Mouse (Mus musculus): ENCODE results near the gene Ccnd3.
A peak's percentile ranks its signal among the peaks of the same experiment; 100 is the strongest.

Ccnd3 gene

DNA sequence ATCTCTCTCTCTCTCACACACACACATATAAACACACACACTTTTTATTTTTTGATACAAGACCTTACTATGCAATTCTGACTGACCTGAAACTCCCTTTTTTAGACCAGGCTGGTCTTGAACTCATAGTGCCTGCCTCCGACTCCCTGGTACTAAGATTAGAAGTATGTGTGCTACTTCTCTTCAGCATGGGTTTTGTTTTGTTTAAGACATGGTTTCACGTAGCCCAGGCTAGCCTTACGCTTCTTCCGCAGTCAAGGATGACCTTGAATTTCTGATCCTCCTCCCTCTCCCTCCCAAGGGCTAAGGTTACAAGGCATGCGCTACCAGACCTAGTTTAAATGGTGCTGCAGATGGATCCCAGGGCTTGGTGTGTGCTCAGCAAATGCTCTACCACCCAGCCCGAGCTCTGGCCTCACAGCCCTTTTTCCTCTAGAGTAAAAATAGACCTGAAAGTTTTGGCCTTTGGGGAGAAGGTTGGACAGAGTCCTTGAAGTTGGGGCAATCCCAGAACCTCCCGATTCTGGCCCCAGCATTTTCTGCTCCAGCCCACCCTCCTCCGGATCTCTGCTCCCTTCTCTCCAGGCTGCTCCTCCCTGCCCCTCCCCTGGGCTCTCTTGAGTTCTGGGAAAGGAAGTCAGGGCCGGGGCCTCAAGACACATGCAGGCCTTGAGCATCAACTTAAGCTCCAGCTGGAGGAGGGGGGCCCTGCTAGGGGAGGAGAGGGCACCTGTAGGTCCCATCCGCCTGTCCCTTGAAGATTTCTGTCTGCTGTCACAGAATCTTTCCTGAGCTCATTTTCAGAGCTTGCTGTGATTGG lies 8.3 kb downstream of the Ccnd3 start:
- peak; percentile 25 for DNase-seq (ENCODE audit: low read depth, low spot score)

GRCm38 (mm10) chr17:47515180-47515844 lies 10.5 kb downstream of the Ccnd3 start:
- peak; percentile 46 for DNase-seq (ENCODE audit: low read depth, low spot score)

GRCm38 (mm10) chr17:47516232-47516631 lies 11.4 kb downstream of the Ccnd3 start:
- DNase-seq (ENCODE audit: low read depth, low spot score): peak; percentile 62

GRCm38 (mm10) chr17:47518205-47518604 lies 13.4 kb downstream of the Ccnd3 start:
- no peak for DNase-seq (ENCODE audit: low read depth, low spot score)

DNA sequence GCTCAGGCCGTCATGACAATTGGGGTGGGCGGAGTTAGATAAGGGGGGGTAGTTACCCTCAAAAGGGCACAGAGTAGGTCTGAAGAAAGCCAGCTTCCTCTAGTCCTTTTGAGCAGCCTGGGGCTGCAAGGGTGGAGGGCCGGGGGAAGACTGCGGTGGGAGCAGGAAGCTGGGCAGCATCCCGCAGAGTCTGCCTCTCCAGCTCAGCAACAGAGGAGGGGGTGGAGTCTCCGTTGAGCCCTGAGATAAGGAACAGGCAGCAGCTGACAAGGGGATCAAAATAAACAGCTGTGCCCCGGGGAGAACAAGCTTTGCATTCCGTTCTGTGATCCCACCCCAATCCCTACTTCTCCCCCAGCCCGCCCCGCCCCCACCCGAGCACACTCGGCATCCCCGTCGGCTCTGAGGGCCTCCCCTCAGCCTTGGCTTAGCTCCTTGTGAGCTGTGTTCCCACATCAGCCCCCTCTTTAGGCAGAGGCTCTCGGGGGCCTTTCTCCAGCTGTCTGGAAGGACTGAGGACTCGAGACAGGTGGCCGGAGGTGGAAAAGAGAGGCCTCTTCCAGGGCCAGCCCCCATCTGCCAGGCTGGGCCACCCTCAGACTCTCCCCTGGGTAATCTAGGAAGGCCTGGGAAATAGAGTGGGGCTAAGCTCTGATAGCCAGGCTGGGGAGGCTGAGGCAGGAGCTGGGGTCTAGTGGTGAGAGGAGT lies 16.9 kb downstream of the Ccnd3 start:
- DNase-seq (ENCODE audit: low read depth, low spot score): peak; percentile 91

- no peak for DNase-seq (ENCODE audit: low read depth, low spot score)
These were observed 17.7 kb downstream of the Ccnd3 start for GRCm38 (mm10) chr17:47522536-47522935.

- no peak for DNase-seq (ENCODE audit: low read depth, low spot score)
These were observed 18.4 kb downstream of the Ccnd3 start for GRCm38 (mm10) chr17:47523211-47523682.

GRCm38 (mm10) chr17:47524055-47524454 lies 19.2 kb downstream of the Ccnd3 start:
- DNase-seq (ENCODE audit: low read depth, low spot score): peak; percentile 45

GRCm38 (mm10) chr17:47524991-47525390 lies 20.1 kb downstream of the Ccnd3 start:
- DNase-seq (ENCODE audit: low read depth, low spot score): no peak

- no peak for DNase-seq (ENCODE audit: low read depth, low spot score)
These were observed 22.1 kb downstream of the Ccnd3 start for GRCm38 (mm10) chr17:47526856-47527520.

DNA sequence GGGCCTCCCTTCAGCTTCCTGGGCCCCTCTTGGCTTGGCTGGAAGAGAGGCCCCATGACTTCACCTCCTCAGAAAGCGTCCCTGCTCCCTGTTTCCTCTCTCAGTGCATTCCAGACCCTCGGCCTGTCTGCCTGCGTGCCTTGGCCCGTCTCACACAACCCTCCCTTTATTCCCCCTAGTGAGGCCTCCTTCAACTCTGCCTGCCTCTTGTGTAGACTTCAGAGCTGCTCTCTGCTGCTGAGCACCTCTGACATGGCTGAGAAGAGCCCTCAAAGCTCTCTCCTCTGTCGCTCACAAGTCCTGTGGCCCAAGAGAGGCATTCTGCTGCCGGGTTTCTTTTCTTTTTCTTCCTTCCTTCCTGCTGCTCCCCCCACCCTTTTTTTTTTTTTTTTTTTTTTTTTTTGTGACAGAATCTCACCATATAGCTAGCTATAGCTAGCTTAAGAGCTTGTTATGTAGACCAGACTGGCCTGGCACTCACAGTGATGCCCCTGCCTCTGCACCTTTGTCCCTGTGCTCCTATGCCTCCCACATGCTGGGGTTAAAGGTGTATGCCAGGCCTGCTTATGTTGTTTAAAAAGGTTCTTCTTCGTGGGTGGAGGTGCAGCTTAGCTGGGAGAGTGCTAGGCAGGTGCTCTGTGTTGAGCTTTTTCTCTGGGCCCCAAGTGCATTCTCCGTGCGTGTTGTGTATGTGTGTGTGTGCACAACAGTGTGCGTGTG lies 22.9 kb downstream of the Ccnd3 start:
- peak; percentile 52 for DNase-seq (ENCODE audit: low read depth, low spot score)

- peak; percentile 58 for DNase-seq (ENCODE audit: low read depth, low spot score)
These were observed 24.1 kb downstream of the Ccnd3 start for GRCm38 (mm10) chr17:47528919-47529318.

GRCm38 (mm10) chr17:47529595-47529994 lies 24.7 kb downstream of the Ccnd3 start:
- DNase-seq (ENCODE audit: low read depth, low spot score): no peak

DNA sequence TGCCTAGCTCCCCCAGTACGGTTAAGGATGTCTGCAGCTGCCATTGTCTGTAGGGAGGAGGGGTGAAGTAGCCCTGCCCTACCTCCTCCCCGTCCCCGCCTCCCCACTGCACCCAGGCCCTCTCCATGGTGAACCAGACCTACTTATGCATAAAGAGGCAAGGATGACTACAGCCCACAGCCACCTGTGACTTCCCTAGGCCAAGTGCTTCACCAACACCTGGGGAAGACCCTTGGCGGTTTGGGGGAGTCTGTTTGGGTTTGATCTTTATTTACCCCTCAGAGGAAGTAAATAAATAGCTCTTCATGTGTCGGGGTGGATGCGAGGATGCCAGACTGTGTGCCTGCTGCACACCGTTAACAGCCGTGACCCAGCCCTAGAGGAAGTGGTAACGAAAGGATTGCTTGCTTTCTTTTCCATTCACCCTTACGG lies 26.6 kb downstream of the Ccnd3 start:
- DNase-seq (ENCODE audit: low read depth, low spot score): peak; percentile 86

- no peak for DNase-seq (ENCODE audit: low read depth, low spot score)
These were observed 27.5 kb downstream of the Ccnd3 start for GRCm38 (mm10) chr17:47532364-47532763.

GRCm38 (mm10) chr17:47533691-47534090 lies 28.8 kb downstream of the Ccnd3 start:
- peak; percentile 64 for DNase-seq (ENCODE audit: low read depth, low spot score)

DNA sequence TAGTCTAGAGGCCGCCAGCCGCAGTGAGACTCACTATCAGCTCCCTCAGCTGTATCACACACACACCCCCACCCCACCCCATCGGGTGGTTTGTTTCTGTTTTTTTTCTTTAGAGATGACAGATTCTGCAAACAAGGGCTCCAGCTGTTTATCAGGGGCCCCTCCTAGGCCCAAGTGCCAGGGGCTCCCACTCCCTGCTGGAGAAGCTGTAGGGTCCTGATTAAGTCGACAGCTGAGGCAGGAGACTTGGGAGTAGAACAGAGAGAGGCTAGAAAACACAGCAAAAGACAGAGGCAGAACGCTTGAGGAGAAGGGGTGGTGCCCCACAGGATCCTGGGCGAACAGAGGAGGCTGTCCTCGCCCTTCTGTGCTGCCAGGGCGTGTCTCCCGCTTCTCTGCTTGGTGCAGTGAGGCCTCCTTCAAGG lies 31.0 kb downstream of the Ccnd3 start:
- peak; percentile 57 for DNase-seq (ENCODE audit: low read depth, low spot score)

DNA sequence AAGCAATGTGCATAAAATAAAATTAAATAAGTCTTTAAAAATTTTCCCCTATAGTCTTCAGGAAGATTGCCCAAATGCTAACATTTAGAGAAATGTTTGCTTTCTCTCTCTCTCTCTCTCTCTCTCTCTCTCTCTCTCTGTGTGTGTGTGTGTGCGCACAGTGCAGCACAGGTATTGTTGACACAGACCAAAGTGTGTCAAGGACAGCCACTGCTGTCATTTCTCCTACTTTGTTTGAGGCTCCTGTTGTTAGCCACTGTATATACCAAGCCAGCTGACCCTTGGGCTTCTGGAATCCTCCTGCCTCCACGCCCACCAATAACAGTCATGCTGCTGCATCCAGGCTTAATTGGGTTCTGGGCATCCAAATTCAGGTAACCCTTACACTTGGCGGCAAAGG lies 33.2 kb downstream of the Ccnd3 start:
- no peak for DNase-seq (ENCODE audit: low read depth, low spot score)

DNA sequence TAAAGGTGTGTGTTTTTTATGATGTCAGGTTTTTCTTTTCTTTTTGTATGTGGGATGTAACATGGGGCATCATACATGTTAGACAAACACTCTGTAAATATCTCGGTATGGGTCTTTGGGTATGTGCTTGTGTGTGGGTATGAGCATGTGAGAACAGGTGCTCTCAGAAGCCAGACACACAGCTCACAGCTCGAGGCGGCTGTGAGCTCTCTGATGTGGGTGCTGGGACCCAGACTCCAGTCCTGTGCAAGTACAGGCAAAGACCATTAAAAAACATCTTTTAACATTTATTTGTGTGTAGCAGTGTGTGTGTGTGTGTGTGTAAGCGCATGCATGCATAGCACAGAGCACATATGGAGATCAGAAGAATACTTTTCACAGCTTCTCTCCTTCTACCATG lies 34.3 kb downstream of the Ccnd3 start:
- DNase-seq (ENCODE audit: low read depth, low spot score): no peak

- peak; percentile 62 for DNase-seq (ENCODE audit: low read depth, low spot score)
These were observed 37.2 kb downstream of the Ccnd3 start for GRCm38 (mm10) chr17:47542061-47542460.
